Mouse (Mus musculus) cerebellum, postnatal 10 days (tissue): ENCODE data around the gene Ankrd33b.

Source experiments
- DNase-seq, 2 experiments: peaks; one replicate each; pipeline ENCODE4 v3.0.0; 2021; ENCODE audit warnings: mixed read lengths in 2 of 2

Ankrd33b gene

DNA sequence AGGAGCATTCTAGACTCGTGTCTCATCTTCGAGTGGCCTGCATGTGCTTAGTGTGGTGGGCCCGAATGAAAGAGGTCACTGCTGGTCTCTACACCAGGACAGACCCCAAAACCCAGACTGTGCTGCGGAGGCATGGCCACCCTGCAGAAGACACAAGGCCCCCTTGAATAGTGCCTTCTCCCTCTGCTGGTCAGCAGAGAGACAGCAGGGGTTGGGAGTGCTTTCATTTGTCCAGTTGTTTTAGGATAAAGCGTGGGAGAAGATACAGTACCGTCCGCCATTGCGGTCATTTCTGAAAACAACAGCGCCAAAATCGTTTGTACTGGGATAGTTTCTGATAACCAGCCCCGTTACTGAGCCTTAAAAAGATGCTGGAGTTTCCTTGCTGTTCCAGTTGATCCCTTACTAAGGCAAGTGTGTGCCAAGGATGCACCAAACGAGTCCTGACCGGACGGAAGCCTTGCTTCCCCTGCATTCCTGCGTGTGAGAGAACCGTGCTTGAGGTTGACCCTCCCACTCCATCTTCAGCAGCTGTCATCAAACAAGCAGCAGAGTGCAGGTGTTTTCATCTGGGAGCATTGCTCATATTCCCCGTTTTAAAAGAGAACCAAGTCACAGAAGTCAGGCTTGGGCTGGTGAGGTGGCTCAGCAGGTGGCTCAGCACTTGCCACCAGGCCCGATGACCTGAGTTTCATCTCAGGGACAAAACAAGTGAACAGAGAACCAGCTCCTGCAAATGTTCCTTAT lies 108.7 kb downstream of the Ankrd33b start:
- DNase-seq: peak in 1 of 2 experiments; percentile 43

DNA sequence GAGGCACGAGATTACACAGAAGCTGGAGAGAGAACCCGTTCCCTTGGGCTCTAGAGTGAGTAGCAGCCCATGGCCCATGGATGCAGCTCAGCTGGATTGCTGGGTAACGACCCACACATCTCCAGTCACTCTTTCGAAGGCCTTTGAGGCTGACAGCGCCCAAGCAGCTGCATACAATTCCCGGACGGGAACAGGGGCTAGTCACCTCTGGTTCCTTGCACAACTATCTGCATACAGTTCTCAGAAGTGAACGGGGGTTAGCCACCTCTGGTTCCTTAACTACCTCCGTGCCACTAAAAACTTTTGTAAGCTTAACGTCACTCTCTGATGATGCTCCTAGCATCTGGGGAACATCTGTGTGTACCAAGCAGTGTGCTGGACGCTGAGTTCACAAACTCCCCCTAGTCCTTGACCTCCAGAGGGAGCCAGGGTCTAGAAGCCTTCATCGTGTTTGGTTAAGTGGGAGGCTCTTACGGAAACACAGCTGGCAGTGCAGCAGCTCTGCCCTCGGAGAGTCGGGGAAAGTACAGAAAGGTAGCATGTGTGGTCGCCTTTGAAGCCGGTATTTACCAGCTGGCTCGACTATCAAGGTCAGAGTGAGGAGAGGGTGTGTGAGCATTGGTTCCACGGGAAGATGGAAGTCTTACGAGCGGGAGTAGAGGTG lies 109.4 kb downstream of the Ankrd33b start:
- no peak for DNase-seq

DNA sequence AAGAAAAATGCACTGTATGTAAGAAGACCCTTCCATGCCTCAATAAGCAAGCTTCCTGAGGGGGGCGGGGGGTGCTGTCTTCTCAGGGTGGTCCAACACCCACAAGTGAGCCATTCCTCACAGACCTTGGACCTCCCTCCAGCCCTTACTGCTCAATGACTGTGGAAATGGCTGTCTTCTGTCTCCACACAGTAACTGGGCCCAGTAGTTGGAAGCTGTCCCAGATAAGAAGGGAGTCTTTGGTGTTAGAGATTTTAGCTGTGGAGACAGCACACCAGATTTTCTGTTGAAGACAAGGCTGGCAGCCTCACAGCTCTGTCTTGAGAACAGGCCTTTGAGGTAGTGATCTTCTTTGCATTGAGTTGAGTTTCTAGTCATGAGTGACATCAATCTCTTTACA lies 110.2 kb downstream of the Ankrd33b start:
- DNase-seq: no peak

DNA sequence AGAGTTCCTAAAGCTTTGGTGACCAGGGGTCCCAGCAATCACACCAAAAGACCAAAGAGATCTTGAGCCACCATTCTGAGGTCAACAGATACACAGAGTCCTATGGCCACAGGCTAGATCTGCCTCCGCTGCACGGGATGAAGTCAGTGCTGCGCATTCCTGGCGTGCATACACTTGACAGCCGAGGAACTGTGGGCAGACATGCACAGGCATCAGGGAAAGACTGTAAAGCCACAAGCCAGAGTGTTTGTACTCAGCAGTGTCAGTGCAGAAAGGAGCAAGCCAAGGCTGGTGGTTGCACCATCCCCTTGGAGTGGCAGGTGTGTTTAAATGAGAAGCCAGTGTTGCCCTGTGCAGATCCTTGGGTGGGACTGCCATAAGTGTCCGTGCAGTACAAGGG lies 111.8 kb downstream of the Ankrd33b start:
- no peak for DNase-seq

DNA sequence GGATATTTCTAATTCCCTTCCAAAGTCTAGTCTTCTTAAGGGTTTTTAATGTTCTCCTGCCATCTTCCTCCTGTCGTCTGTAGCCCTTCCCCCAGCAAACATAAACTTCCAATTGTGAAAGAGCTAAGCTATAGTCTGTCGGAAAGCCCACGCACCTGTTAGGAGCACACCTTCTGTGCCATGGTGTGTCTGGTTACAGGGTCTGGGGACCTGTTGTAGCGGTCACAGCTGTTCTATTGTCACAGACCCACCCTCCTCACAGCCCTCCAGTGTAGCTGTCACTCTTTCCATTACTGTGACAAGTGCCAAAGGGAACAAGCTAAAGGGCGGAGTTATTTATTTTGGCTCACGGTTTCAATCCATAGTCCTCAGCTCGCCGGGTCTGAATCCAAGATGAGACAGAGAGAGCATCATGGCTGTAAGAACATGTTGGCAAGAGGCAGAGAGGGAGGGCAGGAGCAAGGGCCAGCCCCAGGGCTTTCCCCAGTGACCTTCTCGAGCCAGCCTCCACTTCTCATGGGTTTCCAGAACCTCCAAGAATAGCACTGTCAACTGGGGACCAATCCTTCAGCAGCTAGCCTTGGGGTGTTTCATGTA lies 112.5 kb downstream of the Ankrd33b start:
- no peak for DNase-seq

DNA sequence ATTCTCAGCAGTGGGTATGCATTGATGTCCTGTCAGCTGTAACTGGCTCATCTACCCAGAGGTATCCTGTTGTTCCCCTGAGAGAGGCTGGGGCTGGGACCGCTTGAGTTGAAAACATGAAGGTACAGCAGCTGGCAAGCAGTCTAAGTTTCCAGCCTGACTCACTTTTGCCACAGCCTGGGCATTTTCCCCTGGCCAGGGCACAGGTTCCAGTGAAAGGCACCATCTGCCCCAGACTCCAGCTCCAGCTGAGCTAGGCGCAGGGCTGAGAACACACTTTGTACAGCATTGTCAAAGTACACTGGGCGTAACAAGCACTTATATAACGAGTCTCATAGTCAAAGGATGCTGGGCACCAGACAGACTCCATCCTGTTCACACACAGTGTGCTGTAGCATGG lies 113.6 kb downstream of the Ankrd33b start:
- DNase-seq: peak in 1 of 2 experiments; percentile 50

DNA sequence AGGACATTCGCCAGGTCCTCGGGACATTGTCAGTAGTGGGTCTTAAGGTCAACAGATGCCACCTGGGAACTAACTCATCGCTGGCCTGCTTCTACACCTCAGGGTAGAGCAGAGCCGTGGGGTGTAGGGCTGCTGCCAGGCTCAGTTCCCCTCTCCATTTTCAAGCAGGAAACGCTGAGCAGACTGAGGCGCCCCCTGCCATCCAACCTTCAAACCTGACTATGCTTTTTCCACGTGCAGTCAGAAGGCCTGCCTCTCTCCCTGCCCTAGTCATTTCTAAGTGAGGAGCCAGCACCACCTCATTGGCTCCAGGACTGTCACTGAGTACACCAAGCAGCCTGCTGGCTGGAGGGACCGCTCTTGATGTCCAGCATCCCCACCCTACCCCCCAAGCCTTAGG lies 114.1 kb downstream of the Ankrd33b start:
- peak; percentile 49 to 59 for DNase-seq

DNA sequence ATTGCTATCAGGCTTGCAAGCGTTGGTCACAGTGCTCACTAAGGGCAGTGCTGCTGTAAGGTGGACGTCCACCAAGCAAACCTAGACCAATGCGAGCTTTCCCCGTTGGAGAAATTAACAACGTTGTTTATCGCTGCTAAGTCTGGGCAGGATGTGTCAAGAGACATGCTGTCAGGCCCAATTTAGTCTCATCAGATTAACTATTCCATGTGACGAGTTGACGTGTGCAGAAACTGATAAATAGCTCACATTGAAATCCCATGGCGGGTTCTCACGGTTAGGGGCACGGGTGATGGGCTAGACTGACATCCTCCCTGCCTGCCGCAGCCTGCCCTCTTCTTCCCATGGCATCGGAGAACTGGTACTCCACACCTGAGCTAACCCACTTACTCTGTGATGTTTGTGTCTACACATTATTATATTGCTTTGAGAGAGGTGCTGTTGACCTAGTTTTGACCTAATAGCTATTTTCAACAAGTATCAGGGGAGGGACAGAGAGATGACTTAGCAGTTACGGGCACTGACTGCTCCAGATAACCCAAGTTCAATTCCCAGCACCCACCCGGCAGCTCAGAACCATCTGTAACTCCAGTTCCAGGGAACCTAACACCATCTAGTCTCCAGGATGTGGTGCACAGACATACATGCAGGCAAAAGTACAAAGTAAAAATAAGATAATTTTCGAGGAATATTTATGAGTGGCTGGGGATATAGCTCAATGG lies 114.8 kb downstream of the Ankrd33b start:
- no peak for DNase-seq

DNA sequence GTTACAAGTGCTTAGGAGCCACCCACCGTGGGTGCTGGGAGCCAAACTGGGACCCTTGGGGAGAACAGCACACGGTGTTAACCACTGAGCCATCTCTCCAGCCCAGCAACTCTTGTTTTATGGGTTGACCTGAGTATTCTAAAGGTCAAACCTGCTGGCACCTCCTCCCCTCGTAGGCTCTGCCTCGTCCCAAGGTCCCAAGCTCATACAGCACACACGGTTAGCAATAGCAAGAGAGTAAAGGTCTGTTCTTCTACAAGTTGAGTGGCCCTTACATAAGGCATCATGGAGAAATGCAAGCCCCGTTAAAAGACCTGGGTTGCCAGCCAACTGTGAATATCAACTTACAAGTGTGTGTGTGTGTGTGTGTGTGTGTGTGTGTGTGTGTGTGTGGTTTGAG lies 116.3 kb downstream of the Ankrd33b start:
- no peak for DNase-seq

DNA sequence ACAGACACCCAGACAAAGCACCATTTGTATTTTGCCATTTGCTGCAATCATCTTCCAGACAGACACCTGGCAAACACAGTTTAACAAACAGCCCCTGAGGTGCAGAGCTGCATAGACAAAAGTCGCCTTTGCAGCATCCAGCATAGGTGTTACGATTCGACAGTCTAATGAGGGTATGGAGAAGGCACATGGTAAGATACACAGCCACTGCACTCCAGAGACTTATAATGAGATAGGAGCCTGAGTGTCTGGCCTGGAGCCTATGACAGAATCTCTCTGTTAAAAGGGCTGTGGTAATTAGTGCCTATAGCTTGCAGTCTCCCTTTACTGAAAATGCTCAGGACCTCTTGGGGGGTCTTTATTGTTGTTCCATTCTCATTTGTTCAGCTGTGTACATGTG lies 116.8 kb downstream of the Ankrd33b start:
- no peak for DNase-seq

DNA sequence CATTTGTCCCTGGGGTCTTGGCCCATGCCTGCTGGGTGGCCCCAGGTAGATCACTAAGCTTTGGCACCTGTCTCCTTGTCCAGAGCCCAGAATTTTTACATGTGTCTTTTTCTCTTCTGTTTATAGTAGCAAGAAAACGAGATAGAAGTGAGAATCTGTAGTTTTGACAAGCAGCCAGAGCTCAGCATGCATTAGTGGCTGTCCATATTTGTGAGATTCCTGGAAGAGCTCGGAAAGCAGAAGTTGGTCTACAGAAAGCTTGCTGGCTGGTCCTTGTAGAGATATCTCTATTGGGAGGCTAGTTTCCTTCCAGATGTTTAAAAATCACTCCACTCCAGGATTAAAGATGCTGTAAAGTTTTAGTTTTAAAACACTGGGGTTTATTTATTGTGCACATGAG lies 117.5 kb downstream of the Ankrd33b start:
- peak in 1 of 2 experiments; percentile 60 for DNase-seq

DNA sequence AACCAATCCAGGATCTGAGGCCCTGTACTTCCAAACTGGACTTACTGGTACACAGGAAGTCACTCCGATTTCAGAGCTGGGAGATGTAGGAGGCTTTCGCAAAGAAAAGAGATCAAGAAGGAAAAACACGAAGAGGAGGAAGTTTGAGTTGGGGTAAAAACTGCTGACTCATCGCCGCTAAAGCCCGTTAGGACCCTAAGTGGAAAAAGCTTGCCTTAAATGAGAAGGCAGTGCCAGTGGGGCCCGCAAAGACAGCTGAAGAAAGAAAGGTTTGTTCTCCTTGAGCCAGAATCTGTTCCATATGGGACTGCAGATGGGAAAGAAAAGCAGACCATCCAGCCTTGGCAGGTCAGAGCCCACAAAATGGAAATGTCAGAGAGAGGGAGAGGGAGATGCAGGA lies 118.6 kb downstream of the Ankrd33b start:
- DNase-seq: no peak

DNA sequence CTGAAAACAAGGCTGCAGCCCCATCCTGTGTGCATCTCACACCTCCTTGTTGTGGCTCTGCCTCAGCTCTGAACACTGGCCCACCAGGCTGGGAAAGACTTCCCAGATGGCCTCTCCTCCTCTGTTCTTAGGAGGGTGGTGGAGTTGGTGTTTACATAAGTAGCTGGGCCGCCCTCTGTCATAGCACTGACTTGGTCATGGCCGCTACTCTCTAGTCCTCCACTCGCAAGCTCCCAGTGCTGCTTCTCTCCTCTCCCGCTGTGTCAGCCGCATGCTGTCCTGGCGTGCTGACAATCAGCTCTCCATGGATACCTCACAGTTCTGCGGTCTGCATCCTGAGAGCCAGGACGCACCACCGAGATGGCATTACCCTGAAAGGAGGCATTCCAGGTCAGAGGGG lies 120.5 kb downstream of the Ankrd33b start:
- DNase-seq: peak; percentile 55 to 65

DNA sequence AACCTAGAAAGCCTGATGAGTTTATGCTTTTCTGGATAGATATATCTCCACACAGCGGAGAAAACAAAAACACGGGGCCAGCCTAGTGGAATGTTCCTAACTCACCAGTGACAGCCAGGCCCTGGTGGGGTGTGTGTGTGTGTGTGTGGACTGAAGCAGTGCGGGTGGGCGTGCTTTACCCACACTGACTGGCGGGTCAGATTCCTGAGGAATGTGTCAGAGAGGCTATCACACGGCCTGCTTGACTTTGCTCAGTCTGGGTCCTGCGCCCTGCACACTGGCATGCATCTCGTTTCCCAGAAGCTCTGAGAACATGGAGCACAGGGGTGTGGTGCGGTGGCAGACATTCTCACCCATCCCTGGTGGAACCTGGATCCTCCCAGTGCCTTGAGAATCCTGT lies 121.6 kb downstream of the Ankrd33b start:
- DNase-seq: no peak

DNA sequence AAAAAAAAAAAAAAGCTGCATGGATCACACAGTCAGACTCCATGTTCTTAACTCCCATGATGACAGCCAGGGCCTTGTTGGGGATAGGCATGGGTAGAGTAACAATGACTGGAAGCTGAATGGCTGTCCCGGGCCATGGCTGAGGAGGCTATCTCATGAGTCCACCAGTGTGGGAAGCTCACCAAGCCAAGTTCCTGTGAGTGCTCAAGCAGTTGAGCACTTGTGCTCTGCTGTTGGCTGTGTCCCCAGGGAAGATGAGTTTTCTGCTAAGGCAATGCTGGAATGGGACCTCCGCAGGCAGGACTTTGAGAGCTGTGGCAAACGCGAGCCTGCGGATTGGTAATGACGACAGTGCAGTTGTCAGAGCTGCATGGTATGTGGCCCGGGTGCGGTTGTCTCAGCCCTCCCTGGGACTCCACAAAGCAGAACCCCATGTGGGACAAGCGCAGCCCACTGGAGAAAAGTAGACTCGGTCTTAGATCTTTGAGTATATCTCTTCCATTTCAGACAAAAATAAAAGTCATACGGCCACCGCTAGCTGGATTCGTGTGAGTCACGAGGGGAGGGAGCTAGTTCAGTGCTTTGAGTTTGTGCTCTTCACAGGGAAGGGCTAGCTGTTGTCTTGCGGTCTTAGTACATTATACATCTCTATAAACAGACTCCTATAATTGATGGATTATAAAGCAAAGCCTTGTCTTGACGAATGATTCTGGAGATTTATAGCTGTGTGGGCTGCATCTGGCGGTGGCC lies 122.7 kb downstream of the Ankrd33b start:
- no peak for DNase-seq

DNA sequence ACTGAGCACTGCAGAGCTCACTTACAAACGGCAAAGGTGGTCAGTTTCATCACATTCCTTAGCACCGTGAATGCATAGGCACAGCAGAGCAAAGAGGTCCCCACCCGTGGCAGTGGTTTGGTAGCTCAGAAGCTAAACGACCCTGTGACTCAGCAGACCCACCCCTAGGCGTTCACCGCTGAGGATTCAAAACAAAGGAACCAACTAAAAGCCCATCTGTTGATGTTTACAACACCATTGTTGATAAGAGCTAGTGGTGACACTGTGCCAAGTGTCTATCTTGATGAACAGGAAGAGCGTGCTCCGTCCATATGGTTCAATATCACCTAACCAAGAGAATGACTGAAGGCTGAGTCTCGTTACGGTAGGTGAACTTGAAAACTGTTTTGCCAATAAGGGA lies 124.3 kb downstream of the Ankrd33b start:
- no peak for DNase-seq
